Mouse (Mus musculus): ENCODE measurements around the gene Prdm4.

Prdm4 gene

GRCm38 (mm10) chr10:85871698-85872478 lies 45.1 kb downstream of the Prdm4 start:
- peak; percentile 90 to 91 for DNase-seq

DNA sequence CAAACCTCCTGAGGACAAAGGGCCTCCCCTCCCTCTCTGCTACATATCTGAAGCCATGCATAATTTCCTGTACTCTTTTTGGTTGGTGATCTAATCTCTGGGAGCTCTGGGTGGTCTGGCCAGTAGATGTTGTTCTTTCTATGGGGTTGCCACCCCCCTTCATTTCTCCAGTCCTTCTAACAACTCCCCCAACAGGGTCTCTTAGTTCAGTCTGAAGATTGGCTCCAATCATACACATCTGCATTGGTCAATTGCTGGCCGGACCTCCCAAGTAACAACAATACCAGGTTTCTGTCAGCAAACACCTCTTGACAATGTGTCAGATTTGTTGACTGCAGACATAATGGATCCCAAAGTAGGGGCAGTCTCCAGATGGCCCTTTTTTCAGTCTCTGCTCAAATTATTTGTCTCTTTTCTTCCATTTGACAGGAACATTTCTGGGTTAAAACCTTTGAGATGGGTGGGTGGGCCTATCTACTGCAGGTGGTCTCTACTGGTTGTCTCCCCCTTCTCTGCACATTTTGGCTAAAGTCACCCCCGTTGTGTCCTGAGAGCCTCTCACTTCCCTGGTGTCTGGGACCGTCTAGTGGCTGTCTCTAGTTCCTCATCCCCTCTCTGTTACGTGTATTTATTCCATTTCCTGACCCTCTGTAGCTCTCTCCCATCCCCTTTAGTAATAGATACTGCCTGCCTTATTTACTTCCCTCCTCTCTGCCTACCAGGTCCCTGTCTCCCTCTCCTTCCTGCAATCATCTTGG lies 70.7 kb downstream of the Prdm4 start:
- DNase-seq: no peak

Measured in B cell, adult 2 months (primary cell).